Mouse (Mus musculus): ENCODE measurements around the gene Camta2.

DNA sequence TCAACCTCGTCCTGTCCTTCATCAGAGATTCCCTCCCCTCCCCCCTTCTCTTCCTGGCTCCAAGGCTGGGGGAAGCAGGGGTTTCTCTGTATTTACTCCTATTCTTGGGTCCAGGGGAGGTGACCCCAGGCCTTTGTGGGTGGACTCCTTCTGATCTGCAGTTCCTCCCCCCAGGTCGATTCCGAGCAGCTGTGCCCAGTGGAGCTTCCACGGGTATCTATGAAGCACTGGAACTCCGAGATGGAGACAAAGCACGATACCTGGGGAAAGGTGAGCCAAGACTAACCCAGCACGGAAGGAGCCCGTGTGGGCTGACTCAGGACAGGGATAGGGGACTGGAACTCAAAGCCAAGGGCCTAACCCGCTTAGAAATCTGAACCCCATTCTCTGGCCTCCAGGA lies 29.9 kb downstream of the Camta2 start:
- TF ChIP-seq POLR2AphosphoS2 (IDR thresholded peaks at IDR 0.05; ENCODE audit: insufficient read length, low read depth): no peak
- TF ChIP-seq E2F4 (IDR thresholded peaks at IDR 0.05; ENCODE audit: insufficient read depth): no peak
- TF ChIP-seq POLR2A (IDR thresholded peaks at IDR 0.05; ENCODE audit: insufficient read length, low read depth): no peak
- TF ChIP-seq MAX (IDR thresholded peaks at IDR 0.05; ENCODE audit: low read depth): no peak
- no peak for TF ChIP-seq REST (IDR thresholded peaks at IDR 0.05; ENCODE audit: insufficient read depth, insufficient read length)
- TF ChIP-seq CEBPB (IDR thresholded peaks at IDR 0.05; ENCODE audit: insufficient read depth, poor library complexity, severe bottlenecking): no peak
- no peak for TF ChIP-seq USF1 (IDR thresholded peaks at IDR 0.05; ENCODE audit: low read depth)
- no peak for TF ChIP-seq SRF (IDR thresholded peaks at IDR 0.05; ENCODE audit: control insufficient read depth, insufficient read length, low read depth)

All from myocyte (in vitro differentiated cells).